ENCODE assay signal across 10 mouse cellular contexts in genomic region chr10:78100989-78101780, GRCm38 (mm10). TPM values are rescaled to one million over a fixed set of nuclear protein-coding genes. Genes with fewer than 3 reads are reported as not detected.
DNase-seq lines count a peak whose midpoint lies in the region; ATAC-seq and TF ChIP-seq lines count a peak whose summit lies in the region.
"Had no signal": no experiment of that assay in that cellular context is flagged by ENCODE, and none has a peak within 500 bp of the region (broad histone marks: within the 10 kb centered on the region; RNA-seq: fewer than 3 reads in every experiment).

No protein-coding gene starts in this region.

- intact Hi-C loops in heart, postnatal 14 days (cut with DNase I), result no loop called here

- H3K4me1 ChIP-seq in heart, embryonic 13.5 days, result peaks cover 11% of the 10 kb centered on the region
- peaks cover 13% of the 10 kb centered on the region for H3K4me1 ChIP-seq in forebrain, embryonic 10.5 days
- H3K4me1 ChIP-seq in kidney, postnatal 0 days (replicated peaks; ENCODE audit: insufficient read depth, low read length), result peaks cover 28% of the 10 kb centered on the region; the same call in 1 of the 2 replicates

- H3K27ac ChIP-seq in heart, embryonic 13.5 days (replicated peaks), result no peak overlapping the region
- H3K27ac ChIP-seq in forebrain, embryonic 10.5 days, result no peak overlapping the region
- H3K27ac ChIP-seq in kidney, postnatal 0 days, result peak overlapping the region; percentile 37

- TF ChIP-seq CTCF in kidney, postnatal 0 days (IDR thresholded peaks at IDR 0.05; ENCODE audit: low read depth), result no peak

- DNase-seq in heart, postnatal 14 days, result no peak
- DNase-seq in forebrain, embryonic 10.5 days (ENCODE audit: extremely low spot score, low spot score), result no peak
- peak; percentile 81 for DNase-seq in kidney, postnatal 0 days (ENCODE audit: low spot score)
- DNase-seq in neural tube, embryonic 10.5 days (ENCODE audit: extremely low spot score, low spot score), result peak; percentile 25
- no peak for DNase-seq in layer of hippocampus, postnatal 25 days (ENCODE audit: extremely low spot score in 1 of 2, low spot score in 1 of 2)
- DNase-seq in thymus, postnatal 0 days (ENCODE audit: low spot score), result no peak
- no peak for DNase-seq in spleen, postnatal 14 days (ENCODE audit: low spot score in 2 of 2)

- H3K4me3 ChIP-seq in heart, embryonic 13.5 days, result peak overlapping the region; percentile 33
- peak overlapping the region; percentile 44 for H3K4me3 ChIP-seq in forebrain, embryonic 10.5 days
- H3K4me3 ChIP-seq in kidney, postnatal 0 days (replicated peaks; ENCODE audit: low read depth, low read length), result peak overlapping the region; percentile 16; the same call in 1 of the 2 replicates
- H3K4me3 ChIP-seq: myocyte had no signal

- H3K36me3 ChIP-seq in heart, embryonic 13.5 days, result no peaks in the 10 kb centered on the region
- no peaks in the 10 kb centered on the region for H3K36me3 ChIP-seq in forebrain, embryonic 10.5 days (replicated peaks)
- no peaks in the 10 kb centered on the region for H3K36me3 ChIP-seq in kidney, postnatal 0 days (ENCODE audit: insufficient read depth, low read length)

- H3K9me3 ChIP-seq in heart, embryonic 13.5 days, result no peaks in the 10 kb centered on the region
- peaks cover 2% of the 10 kb centered on the region; the same call in 1 of the 2 replicates for H3K9me3 ChIP-seq in forebrain, embryonic 10.5 days
- no peaks in the 10 kb centered on the region for H3K9me3 ChIP-seq in kidney, postnatal 0 days (replicated peaks; ENCODE audit: low read length)

- H3K4me2 ChIP-seq in heart, embryonic 13.5 days, result peak overlapping the region; percentile 65
- peak overlapping the region; percentile 52 for H3K4me2 ChIP-seq in kidney, postnatal 0 days (ENCODE audit: low read length)

- 12% methylated on average over 16 of the region's 16 CpGs for WGBS in heart, embryonic 13.5 days
- 35% methylated on average over 16 of the region's 16 CpGs for WGBS in forebrain, embryonic 10.5 days
- 16% methylated on average over 15 of the region's 16 CpGs for WGBS in kidney, postnatal 0 days

- no peak for ATAC-seq in heart, embryonic 13.5 days (ENCODE audit: extremely low read depth, insufficient number of reproducible peaks, low FRiP score, low TSS enrichment)
- peak; percentile 41 for ATAC-seq in kidney, postnatal 0 days (replicated peaks; ENCODE audit: low FRiP score, low read depth)

- 0 out of 2 replicates have a peak, but pooled peaks cover 4% of the 10 kb centered on the region for H3K27me3 ChIP-seq in heart, embryonic 13.5 days (replicated peaks)
- no peaks in the 10 kb centered on the region for H3K27me3 ChIP-seq in forebrain, embryonic 10.5 days (ENCODE audit: poor library complexity, severe bottlenecking)
- H3K27me3 ChIP-seq in kidney, postnatal 0 days (ENCODE audit: insufficient read depth, low read length), result no peaks in the 10 kb centered on the region

- H3K9ac ChIP-seq in heart, embryonic 13.5 days, result no peak overlapping the region
- 0 out of 2 replicates have a peak overlapping the region, but pooled peaks have one; percentile 35 for H3K9ac ChIP-seq in kidney, postnatal 0 days (ENCODE audit: low read depth, low read length)

RNA-seq across cellular contexts. Expression of gene Icosl, which starts 32.1 kb away (rescaled TPM):
- 1.3 and 1.8 TPM in 2 replicates for polyA plus RNA-seq in heart, embryonic 13.5 days (2015; fragmentation: Nextera tagmentation; extraction: Ambion mirVana)
- total RNA-seq in heart, postnatal 14 days (2021), result 1 to 10 TPM; 5.5 to 6.0 TPM
- polyA plus RNA-seq in forebrain, embryonic 10.5 days (2016; fragmentation: Nextera tagmentation; extraction: Ambion mirVana), result 2.6 and 2.9 TPM in 2 replicates
- polyA plus RNA-seq in kidney, postnatal 0 days (2015; fragmentation: Nextera tagmentation; extraction: Ambion mirVana), result 6.3 and 6.5 TPM in 2 replicates
- total RNA-seq in layer of hippocampus, postnatal 25 days (2021), result 1 to 10 TPM; 5.4 to 8.8 TPM
- 6.2 and 6.7 TPM in 2 replicates for polyA plus RNA-seq in thymus, postnatal 0 days (2015; fragmentation: Nextera tagmentation; extraction: Ambion mirVana)

RNA-seq across cellular contexts. Expression of gene Aire, which starts 57.8 kb away (rescaled TPM):
- not detected in 2 replicates for polyA plus RNA-seq in heart, embryonic 13.5 days (2015; fragmentation: Nextera tagmentation; extraction: Ambion mirVana)
- total RNA-seq in heart, postnatal 14 days (2021), result under 1 TPM in 1 of 2 experiments, not detected in 1; 0.12 TPM
- 0.28 and 0.33 TPM in 2 replicates for polyA plus RNA-seq in forebrain, embryonic 10.5 days (2016; fragmentation: Nextera tagmentation; extraction: Ambion mirVana)
- 0.34 and 0.40 TPM in 2 replicates for polyA plus RNA-seq in kidney, postnatal 0 days (2015; fragmentation: Nextera tagmentation; extraction: Ambion mirVana)
- total RNA-seq in layer of hippocampus, postnatal 25 days (2021), result under 1 TPM; 0.16 to 0.27 TPM
- polyA plus RNA-seq in thymus, postnatal 0 days (2015; fragmentation: Nextera tagmentation; extraction: Ambion mirVana), result 8.8 and 10.1 TPM in 2 replicates
- polyA plus RNA-seq: C2C12 had no signal

RNA-seq across cellular contexts. Expression of gene Dnmt3l, which starts 59.4 kb away (rescaled TPM):
- 0.13 and 0.37 TPM in 2 replicates for polyA plus RNA-seq in heart, embryonic 13.5 days (2015; fragmentation: Nextera tagmentation; extraction: Ambion mirVana)
- total RNA-seq in heart, postnatal 14 days (2021), result not detected
- polyA plus RNA-seq in forebrain, embryonic 10.5 days (2016; fragmentation: Nextera tagmentation; extraction: Ambion mirVana), result not detected in 2 replicates
- 0.48 and 0.62 TPM in 2 replicates for polyA plus RNA-seq in kidney, postnatal 0 days (2015; fragmentation: Nextera tagmentation; extraction: Ambion mirVana)
- under 1 TPM in 1 of 2 experiments, not detected in 1; 0.22 TPM for total RNA-seq in layer of hippocampus, postnatal 25 days (2021)
- polyA plus RNA-seq in thymus, postnatal 0 days (2015; fragmentation: Nextera tagmentation; extraction: Ambion mirVana), result 0.69 and 1.1 TPM in 2 replicates
- polyA plus RNA-seq: C2C12 had no signal

Comparison
In these comparisons a context has a peak if more than half of its experiments do, and no peak if none do; other contexts are left out.
1. DNase-seq: peak in kidney, postnatal 0 days (single experiment) and neural tube, embryonic 10.5 days (single experiment); none in heart, postnatal 14 days (0 of 2), forebrain, embryonic 10.5 days (single experiment), layer of hippocampus, postnatal 25 days (0 of 2), thymus, postnatal 0 days (single experiment) and spleen, postnatal 14 days (0 of 2).
2. Peak in every context shown above with its lines, with median percentiles within 50 percentile points of each other: H3K4me3 ChIP-seq.